Mouse (Mus musculus) bone marrow macrophage, adult 2 months (primary cell): ENCODE measurements at regions not wholly inside any gene's neighbourhood (a gene's known extent, or its start where the extent isn't known, plus 50 kb on each side); places are given as distances from the start of the nearest gene placed in this dataset.

Experiments
- CTCF ChIP-seq: IDR thresholded peaks from 2 replicates; pipeline ENCODE4 v1.5.1; 2012; ENCODE audit warnings: low read depth, mild to moderate bottlenecking, low read length, moderate library complexity
- POLR2A ChIP-seq: IDR thresholded peaks from 2 replicates; pipeline ENCODE4 v1.6.1; 2012; ENCODE audit warnings: mild to moderate bottlenecking, low read depth, low read length, borderline replicate concordance

- TF ChIP-seq CTCF = no peak
- no peak for TF ChIP-seq POLR2A
These were observed 214.0 kb upstream of the Castor2 start for GRCm38 (mm10) chr5:133885507-133885906.
